Mouse (Mus musculus): ENCODE measurements around the gene Frmd4b. TPM values are rescaled to one million over a fixed set of nuclear protein-coding genes. Genes with fewer than 3 reads are reported as not detected.
A peak's percentile ranks its signal among the peaks of the same experiment; 100 is the strongest.
"Not testable (repeated sequence)": the region's sequence is repeated elsewhere in the genome, so short reads cannot be mapped to it uniquely, and the experiment has no call there.

Gene Frmd4b
- polyA plus RNA-seq, 3 experiments from 2014 or later, result 10.9 to 16.5 (median 12.1) TPM

DNA sequence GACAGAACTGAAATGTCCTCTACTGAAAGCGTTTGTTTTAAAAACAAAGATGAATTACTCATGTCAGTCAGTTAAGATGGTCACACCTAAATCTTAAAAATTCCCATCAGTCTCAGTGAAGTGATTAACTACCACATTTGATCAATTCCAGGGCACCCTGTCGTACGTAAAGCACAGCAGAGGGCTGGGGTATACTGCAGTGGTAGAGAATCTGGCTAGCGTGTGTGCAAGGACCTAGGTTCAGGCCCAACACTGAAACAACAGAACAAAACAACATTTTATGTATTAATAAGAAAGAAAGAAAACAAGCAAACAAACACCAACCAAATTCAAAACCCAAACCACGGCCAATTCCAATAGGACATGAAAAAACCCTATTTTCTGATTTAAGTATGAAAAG is 331.0 kb downstream of the Frmd4b start:
- ATAC-seq, result no peak

DNA sequence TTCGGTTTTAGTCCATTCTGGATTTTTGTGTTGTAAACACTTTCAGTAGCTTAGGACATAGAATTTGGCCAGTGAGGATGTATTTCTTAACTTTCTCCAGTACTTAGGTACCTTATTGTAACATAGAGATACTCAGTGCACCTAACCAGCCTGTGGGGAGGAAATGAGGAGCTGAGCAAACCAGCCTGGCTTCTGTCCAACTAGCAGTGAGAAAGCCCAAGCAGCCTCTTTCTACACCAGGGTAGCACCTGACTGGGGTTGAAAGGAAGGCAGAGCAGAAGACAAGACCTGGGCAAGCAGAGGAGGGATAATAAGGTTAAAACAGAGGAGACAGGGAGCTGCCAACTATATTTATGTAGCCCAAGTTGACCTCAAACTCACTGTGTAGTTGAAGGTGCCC is 333.7 kb downstream of the Frmd4b start:
- peak; percentile 43 for ATAC-seq

DNA sequence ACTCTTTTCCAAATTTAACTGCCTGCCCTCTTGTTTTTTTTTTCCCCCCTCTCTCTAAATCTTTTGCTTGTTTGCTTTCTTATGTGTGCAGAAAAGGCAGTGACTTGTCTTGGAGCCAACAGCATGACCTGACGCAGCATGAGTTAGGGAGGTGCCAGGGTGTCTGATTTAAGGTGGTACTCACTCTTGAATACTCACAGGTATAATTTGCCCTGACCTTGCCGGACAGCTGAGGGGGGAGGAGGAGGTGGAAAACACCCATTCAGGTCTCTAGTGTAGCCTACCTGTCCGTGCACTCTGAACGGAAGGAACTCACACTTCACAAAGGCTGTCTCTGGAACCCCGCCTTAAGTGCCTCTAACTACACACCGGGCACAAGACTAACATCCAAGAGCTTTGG is 338.5 kb downstream of the Frmd4b start:
- ATAC-seq, result no peak

GRCm38 (mm10) chr6:97278014-97278787 is 339.1 kb downstream of the Frmd4b start:
- peak; percentile 82 for ATAC-seq

GRCm38 (mm10) chr6:97276890-97277497 is 340.3 kb downstream of the Frmd4b start:
- peak; percentile 54 for ATAC-seq

GRCm38 (mm10) chr6:97276366-97276765 is 341.0 kb downstream of the Frmd4b start:
- no peak for ATAC-seq

DNA sequence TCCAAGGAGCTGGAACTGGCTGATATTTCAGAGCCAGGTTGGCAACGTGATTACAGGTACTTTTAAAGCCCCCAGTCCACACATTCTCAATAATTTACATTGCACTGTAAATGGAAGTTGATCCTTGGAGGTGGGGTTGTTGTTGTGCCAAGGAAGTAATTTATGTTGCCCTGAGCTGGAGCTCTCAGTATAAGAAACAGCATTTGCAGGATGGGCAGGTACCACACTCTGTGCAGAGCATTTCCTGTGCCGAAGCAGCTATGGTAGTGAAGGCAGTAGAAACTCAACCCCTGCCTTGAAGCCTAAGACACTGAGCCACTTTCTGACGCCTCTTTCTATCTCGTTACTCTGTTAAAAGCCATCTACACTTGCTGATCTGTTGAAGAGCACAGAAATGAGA is 341.6 kb downstream of the Frmd4b start:
- no peak for ATAC-seq

- no peak for ATAC-seq
Observed at GRCm38 (mm10) chr6:97273777-97274176, 343.6 kb downstream of the Frmd4b start.

GRCm38 (mm10) chr6:97273058-97273710 is 344.2 kb downstream of the Frmd4b start:
- no peak for ATAC-seq

DNA sequence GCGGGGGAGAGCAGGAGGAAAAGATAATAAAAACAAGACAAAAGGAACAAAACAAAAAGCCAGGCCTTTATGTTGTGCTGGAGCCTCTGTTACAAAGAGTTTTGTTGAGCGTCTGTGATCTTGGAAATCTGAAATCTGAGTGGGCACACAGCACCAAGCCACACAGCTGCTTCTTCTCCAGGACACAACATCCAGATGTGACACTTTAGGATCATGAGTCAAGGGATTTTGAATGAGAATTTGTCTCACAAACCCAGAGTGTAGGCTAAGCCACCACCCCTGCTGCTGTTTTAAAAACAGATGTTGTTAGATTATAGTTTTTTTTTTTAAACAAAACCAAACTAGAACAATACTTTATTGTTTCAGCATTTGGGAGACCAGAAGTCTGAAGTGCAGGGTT is 345.0 kb downstream of the Frmd4b start:
- no peak for ATAC-seq

- no peak for ATAC-seq
Observed at GRCm38 (mm10) chr6:97269596-97269995, 347.7 kb downstream of the Frmd4b start.

DNA sequence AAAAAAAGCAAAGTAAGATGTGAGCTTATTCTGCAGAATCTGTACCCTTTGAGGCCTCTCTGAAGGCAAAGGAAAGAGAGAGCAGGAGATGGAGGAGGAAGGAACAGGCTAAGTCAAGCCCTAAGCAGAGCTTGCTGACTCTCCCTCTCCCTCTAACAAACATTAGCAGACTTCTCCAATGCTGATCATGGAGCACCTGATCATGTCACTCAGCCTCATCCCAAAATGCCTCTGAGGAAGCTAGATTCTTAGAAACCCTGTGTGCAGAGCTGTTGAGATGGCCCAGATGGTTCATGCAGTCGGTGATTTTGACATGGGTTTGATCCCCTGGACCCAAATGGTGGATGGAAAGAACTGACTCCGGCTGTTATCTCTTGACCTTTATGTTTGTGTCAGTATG is 350.2 kb downstream of the Frmd4b start:
- no peak for ATAC-seq

DNA sequence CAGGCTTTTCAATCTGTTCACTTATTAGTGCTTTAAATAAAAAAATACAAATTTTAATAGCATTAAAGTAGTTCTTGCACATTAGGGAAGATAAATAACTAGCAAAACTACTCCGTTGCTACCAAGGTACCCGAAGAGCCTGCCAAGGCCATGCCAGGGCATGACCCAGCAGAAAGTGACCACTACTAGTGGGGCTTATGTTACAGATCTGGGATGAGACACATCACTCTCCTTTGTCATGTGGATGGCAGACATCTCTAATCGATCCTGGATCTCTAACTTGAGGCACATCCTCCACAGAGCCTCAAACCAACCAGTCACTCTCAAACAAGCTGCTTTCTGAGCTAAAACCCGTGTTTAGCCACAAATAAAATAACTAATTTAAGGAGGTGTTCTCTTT is 350.7 kb downstream of the Frmd4b start:
- ATAC-seq, result no peak

DNA sequence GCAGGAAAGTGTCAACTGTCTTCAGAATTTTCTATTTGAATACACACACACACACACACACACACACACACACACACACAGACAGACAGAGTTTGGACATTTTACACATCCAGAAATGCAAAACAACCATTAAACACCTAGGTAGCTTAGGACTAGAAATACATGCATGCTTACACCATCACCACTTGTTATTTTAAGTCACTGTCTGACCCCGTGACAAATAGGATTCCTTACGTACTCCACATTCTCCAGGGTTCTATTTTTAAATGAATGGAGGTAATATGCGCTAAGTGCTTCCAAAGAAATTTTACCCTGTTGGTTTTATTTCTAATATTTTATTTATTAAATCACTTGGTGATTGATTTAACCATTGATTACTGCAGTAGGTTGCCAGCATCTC is 351.6 kb downstream of the Frmd4b start:
- no peak for ATAC-seq

DNA sequence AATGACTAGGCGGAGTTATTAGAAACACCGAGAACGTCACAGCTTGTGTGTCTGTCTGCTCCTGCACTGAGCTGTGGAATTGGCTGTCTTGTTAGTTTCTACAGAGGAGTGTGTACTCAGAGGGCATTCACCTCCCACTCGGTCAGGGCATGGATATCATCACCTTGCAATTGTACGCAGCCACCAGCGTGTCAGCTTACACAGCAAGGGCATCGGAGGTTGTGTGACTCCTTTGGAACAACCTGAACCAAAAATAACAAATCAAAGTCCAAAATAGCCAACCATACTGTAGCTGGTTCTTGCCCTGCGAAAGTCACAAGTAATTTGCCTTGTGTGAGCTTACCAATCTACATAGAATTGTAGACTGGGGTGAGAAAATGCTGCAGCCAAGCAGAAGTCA is 352.1 kb downstream of the Frmd4b start:
- ATAC-seq, result no peak

GRCm38 (mm10) chr6:97263750-97264149 is 353.6 kb downstream of the Frmd4b start:
- not testable (repeated sequence) for ATAC-seq

- no peak for ATAC-seq
Observed at GRCm38 (mm10) chr6:97262229-97262628, 355.1 kb downstream of the Frmd4b start.

- not testable (repeated sequence) for ATAC-seq
Observed at GRCm38 (mm10) chr6:97259926-97260325, 357.4 kb downstream of the Frmd4b start.

GRCm38 (mm10) chr6:97258489-97258888 is 358.9 kb downstream of the Frmd4b start:
- no peak for ATAC-seq

GRCm38 (mm10) chr6:97252711-97253221 is 364.6 kb downstream of the Frmd4b start, which contains the start of gene Lmod3:
Gene Lmod3 (minus strand): TSS chr6:97252759.
- ATAC-seq, result no peak

- no peak for ATAC-seq
Observed at GRCm38 (mm10) chr6:97252086-97252485, 365.3 kb downstream of the Frmd4b start.

GRCm38 (mm10) chr6:97250966-97251365 is 366.4 kb downstream of the Frmd4b start:
- ATAC-seq, result peak; percentile 70

GRCm38 (mm10) chr6:97245200-97245599 is 372.1 kb downstream of the Frmd4b start:
- ATAC-seq, result no peak

- no peak for ATAC-seq
Observed at GRCm38 (mm10) chr6:97242522-97242921, 374.8 kb downstream of the Frmd4b start.
